Mouse (Mus musculus): ENCODE measurements around the gene Gm10309.

DNA sequence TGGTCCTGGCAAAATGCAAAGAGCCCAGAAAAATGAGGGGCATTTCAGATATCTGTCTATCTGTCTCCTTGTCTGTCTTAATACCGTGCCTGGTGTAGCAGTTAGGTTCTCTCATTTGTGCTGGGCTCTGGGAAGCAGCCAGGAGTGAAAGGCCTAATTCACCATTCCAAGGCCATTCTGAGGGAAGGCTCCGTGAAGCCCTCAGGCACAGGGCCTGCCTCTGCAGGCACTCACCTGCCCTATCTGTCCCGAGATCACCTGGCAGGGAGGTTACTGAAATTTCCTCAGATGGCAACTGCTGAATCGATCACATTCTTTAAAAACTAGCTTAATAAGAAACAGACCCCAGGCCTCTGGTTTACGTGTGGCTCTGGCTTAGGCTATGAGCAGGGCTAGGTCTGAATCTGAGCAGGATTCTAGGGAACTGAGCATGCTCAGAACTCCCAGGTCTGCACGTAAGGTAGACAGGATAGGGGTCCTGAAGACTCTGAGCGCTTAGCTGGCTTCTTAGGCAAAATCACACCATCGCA is 11.1 kb downstream of the Gm10309 start:
- TF ChIP-seq POLR2A (IDR thresholded peaks at IDR 0.05; ENCODE audit: extremely low read depth, insufficient read depth, low read length) (no peak), CTCF (IDR thresholded peaks at IDR 0.05; ENCODE audit: extremely low read depth, insufficient read depth, low read length) (no peak)

Data from cortical plate, adult 2 months (tissue).